Mouse (Mus musculus) forebrain, postnatal 0 days (tissue): ENCODE measurements around the gene Ercc6. TPM values are rescaled to one million over a fixed set of nuclear protein-coding genes. Genes with fewer than 3 reads are reported as not detected.

Experiments
- ATAC-seq: fragments of 200-750 bp; cut with Nextera tagmentation; 2 replicates; pipeline ENCODE4 v1.8.0; 2017; ENCODE audit warnings: mild to moderate bottlenecking, moderate library complexity
- DNase-seq: peaks from one replicate; pipeline ENCODE4 v3.0.0-alpha.2; 2015
- H3K27ac ChIP-seq: fragments of 300-500 bp; sonication (generic); 2 replicates; pipeline ENCODE4 v1.5.1; 2014; ENCODE audit warnings: low read depth, mild to moderate bottlenecking, antibody characterized with exemption, low read length, moderate library complexity, mixed read lengths
- H3K27me3 ChIP-seq: fragments of 300-500 bp; sonication (generic); 2 replicates; pipeline ENCODE4 v1.6.1; 2014; ENCODE audit warnings: mild to moderate bottlenecking, low read length, mixed read lengths; ENCODE audit not compliant: insufficient read depth
- H3K36me3 ChIP-seq: fragments of 300-500 bp; sonication (generic); 2 replicates; pipeline ENCODE4 v1.6.1; 2014; ENCODE audit warnings: mild to moderate bottlenecking, moderate library complexity; ENCODE audit not compliant: insufficient read depth
- H3K4me1 ChIP-seq: fragments of 300-500 bp; sonication (generic); 2 replicates; pipeline ENCODE4 v1.6.1; 2014; ENCODE audit warnings: antibody characterized with exemption; ENCODE audit not compliant: insufficient read depth
- H3K4me2 ChIP-seq: fragments of 300-500 bp; sonication (generic); 2 replicates; pipeline ENCODE4 v1.6.1; 2014; ENCODE audit warnings: low read depth, mild to moderate bottlenecking, moderate library complexity
- H3K4me3 ChIP-seq: fragments of 300-500 bp; sonication (generic); 2 replicates; pipeline ENCODE4 v1.5.1; 2014; ENCODE audit warnings: low read depth, low read length, mixed read lengths
- H3K9ac ChIP-seq: fragments of 300-500 bp; sonication (generic); 2 replicates; pipeline ENCODE4 v1.6.1; 2014; ENCODE audit warnings: mild to moderate bottlenecking
- H3K9me3 ChIP-seq: fragments of 300-500 bp; sonication (generic); 2 replicates; pipeline ENCODE4 v1.6.1; 2016; ENCODE audit warnings: low read length
- CTCF ChIP-seq: sonication (generic); IDR thresholded peaks from 2 replicates; pipeline ENCODE4 v1.5.1; 2016; ENCODE audit warnings: antibody characterized with exemption, control low read depth, low read depth
- WGBS: fragments of 180-500 bp; shearing (Covaris S2); extraction: QIAGEN DNeasy Blood & Tissue Kit; methylation state at CpG from one replicate; pipeline ENCODE4 v1.1.7; 2014; 5-methylcytosine and 5-hydroxymethylcytosine counted together
- polyA plus RNA-seq: library from polyadenylated mRNA; unstranded; fragments of >200 nt; fragmentation: Nextera tagmentation; extraction: Ambion mirVana; gene quantifications from 2 replicates; pipeline ENCODE4 v1.2.1, GENCODE M21; 2015
- total RNA-seq: library from RNA; depleted of rRNA; stranded (reverse); fragments of >200 nt; gene quantifications from 2 replicates; pipeline ENCODE4 v1.2.3, GENCODE M21; 2014

Gene Ercc6
- total and polyA plus RNA-seq, 2 experiments from 2014 or later = 18.0 to 19.5 TPM

GRCm38 (mm10) chr14:32538115-32538514 is 24.8 kb downstream of the Ercc6 start:
- H3K4me2 ChIP-seq = no peak overlapping the region
- no peak for TF ChIP-seq CTCF
- DNase-seq = no peak
- H3K27me3 ChIP-seq = no peaks in the 10 kb centered on the region
- H3K4me3 ChIP-seq = no peak overlapping the region
- no peaks in the 10 kb centered on the region for H3K9me3 ChIP-seq
- no peak overlapping the region for H3K9ac ChIP-seq
- WGBS = 94% methylated on average over 1 of the region's 1 CpGs
- H3K27ac ChIP-seq = no peak overlapping the region
- H3K36me3 ChIP-seq = peaks cover 5% of the 10 kb centered on the region
- ATAC-seq = no peak
- H3K4me1 ChIP-seq = no peaks in the 10 kb centered on the region; the same call in 1 of the 2 replicates

GRCm38 (mm10) chr14:32543075-32543474 is 29.8 kb downstream of the Ercc6 start:
- Histone ChIP-seq H3K9ac (no peak overlapping the region), H3K4me2 (no peak overlapping the region), H3K36me3 (peaks cover 13% of the 10 kb centered on the region), H3K27ac (no peak overlapping the region), H3K27me3 (no peaks in the 10 kb centered on the region), H3K4me1 (no peaks in the 10 kb centered on the region), H3K9me3 (no peaks in the 10 kb centered on the region), H3K4me3 (no peak overlapping the region)
- TF ChIP-seq CTCF = no peak
- no peak for ATAC-seq
- DNase-seq = no peak

GRCm38 (mm10) chr14:32546676-32547075 is 33.4 kb downstream of the Ercc6 start:
- no peak overlapping the region for H3K9ac ChIP-seq
- peaks cover 22% of the 10 kb centered on the region for H3K36me3 ChIP-seq
- no peak overlapping the region for H3K4me3 ChIP-seq
- TF ChIP-seq CTCF = no peak
- ATAC-seq (no peak), DNase-seq (no peak)
- H3K9me3 ChIP-seq = no peaks in the 10 kb centered on the region
- WGBS = 62% methylated on average over 5 of the region's 5 CpGs
- H3K4me2 ChIP-seq = no peak overlapping the region
- no peak overlapping the region for H3K27ac ChIP-seq
- no peaks in the 10 kb centered on the region for H3K4me1 ChIP-seq
- H3K27me3 ChIP-seq = no peaks in the 10 kb centered on the region

- H3K4me2 ChIP-seq = no peak overlapping the region
- peaks cover 30% of the 10 kb centered on the region for H3K36me3 ChIP-seq
These were observed 38.5 kb downstream of the Ercc6 start for GRCm38 (mm10) chr14:32551854-32552253.

GRCm38 (mm10) chr14:32553198-32553903 is 40.0 kb downstream of the Ercc6 start:
- Histone ChIP-seq H3K9me3 (no peaks in the 10 kb centered on the region), H3K27me3 (no peaks in the 10 kb centered on the region), H3K4me2 (no peak overlapping the region), H3K27ac (no peak overlapping the region), H3K9ac (no peak overlapping the region), H3K36me3 (peaks cover 26% of the 10 kb centered on the region), H3K4me3 (no peak overlapping the region), H3K4me1 (no peaks in the 10 kb centered on the region)
- TF ChIP-seq CTCF = no peak
- 51% methylated on average over 10 of the region's 10 CpGs for WGBS
- no peak for ATAC-seq
- no peak for DNase-seq

More at GRCm38 (mm10) chr14:32551854-32552253, 38.5 kb downstream of the Ercc6 start:
- Histone ChIP-seq H3K27ac (no peak overlapping the region), H3K9ac (no peak overlapping the region), H3K9me3 (no peaks in the 10 kb centered on the region), H3K4me3 (no peak overlapping the region), H3K4me1 (no peaks in the 10 kb centered on the region), H3K27me3 (no peaks in the 10 kb centered on the region)
- WGBS = 84% methylated on average over 5 of the region's 5 CpGs
- TF ChIP-seq CTCF = peak; percentile 14; the same call in 1 of the 2 replicates
- no peak for ATAC-seq
- no peak for DNase-seq

- no peaks in the 10 kb centered on the region for H3K4me1 ChIP-seq
- WGBS = 79% methylated on average over 8 of the region's 8 CpGs
- H3K4me2 ChIP-seq = no peak overlapping the region
- H3K9ac ChIP-seq = no peak overlapping the region
- no peak for TF ChIP-seq CTCF
- H3K9me3 ChIP-seq = no peaks in the 10 kb centered on the region
- ATAC-seq (no peak), DNase-seq (no peak)
- H3K27me3 ChIP-seq = no peaks in the 10 kb centered on the region
- H3K4me3 ChIP-seq = no peak overlapping the region
- H3K27ac ChIP-seq = no peak overlapping the region
- H3K36me3 ChIP-seq = peaks cover 30% of the 10 kb centered on the region
These were observed 41.7 kb downstream of the Ercc6 start for GRCm38 (mm10) chr14:32554860-32555526.

- Histone ChIP-seq H3K36me3 (peaks cover 67% of the 10 kb centered on the region), H3K4me2 (no peak overlapping the region), H3K9me3 (no peaks in the 10 kb centered on the region), H3K27ac (no peak overlapping the region), H3K4me3 (no peak overlapping the region), H3K9ac (no peak overlapping the region), H3K4me1 (no peaks in the 10 kb centered on the region), H3K27me3 (no peaks in the 10 kb centered on the region)
- DNase-seq (no peak), ATAC-seq (no peak)
- no peak for TF ChIP-seq CTCF
- WGBS = 94% methylated on average over 3 of the region's 3 CpGs
These were observed 48.1 kb downstream of the Ercc6 start for GRCm38 (mm10) chr14:32561428-32561827.
